Mouse (Mus musculus): ENCODE measurements around the gene Exosc7.
A peak's percentile ranks its signal among the peaks of the same experiment; 100 is the strongest.

GRCm38 (mm10) chr9:123112805-123113521, at the start of gene Exosc7, which contains the start of gene Zdhhc3:
- peak; percentile 20; the same call in 1 of the 2 replicates for TF ChIP-seq CTCF (IDR thresholded peaks at IDR 0.05; ENCODE audit: low read depth)
- TF ChIP-seq EP300 (IDR thresholded peaks at IDR 0.05; ENCODE audit: low read depth), result no peak
